Mouse (Mus musculus): ENCODE data around the gene Zfp526. TPM values are rescaled to one million over a fixed set of nuclear protein-coding genes. Genes with fewer than 3 reads are reported as not detected.

Zfp526 gene
- total RNA-seq, 2 experiments from 2014 or later: 10.6 to 11.3 TPM

- DNase-seq (ENCODE audit: low spot score in 2 of 2): peak; percentile 59 to 91
These were observed 16.9 kb downstream of the Zfp526 start for GRCm38 (mm10) chr7:25238015-25238706.

DNA sequence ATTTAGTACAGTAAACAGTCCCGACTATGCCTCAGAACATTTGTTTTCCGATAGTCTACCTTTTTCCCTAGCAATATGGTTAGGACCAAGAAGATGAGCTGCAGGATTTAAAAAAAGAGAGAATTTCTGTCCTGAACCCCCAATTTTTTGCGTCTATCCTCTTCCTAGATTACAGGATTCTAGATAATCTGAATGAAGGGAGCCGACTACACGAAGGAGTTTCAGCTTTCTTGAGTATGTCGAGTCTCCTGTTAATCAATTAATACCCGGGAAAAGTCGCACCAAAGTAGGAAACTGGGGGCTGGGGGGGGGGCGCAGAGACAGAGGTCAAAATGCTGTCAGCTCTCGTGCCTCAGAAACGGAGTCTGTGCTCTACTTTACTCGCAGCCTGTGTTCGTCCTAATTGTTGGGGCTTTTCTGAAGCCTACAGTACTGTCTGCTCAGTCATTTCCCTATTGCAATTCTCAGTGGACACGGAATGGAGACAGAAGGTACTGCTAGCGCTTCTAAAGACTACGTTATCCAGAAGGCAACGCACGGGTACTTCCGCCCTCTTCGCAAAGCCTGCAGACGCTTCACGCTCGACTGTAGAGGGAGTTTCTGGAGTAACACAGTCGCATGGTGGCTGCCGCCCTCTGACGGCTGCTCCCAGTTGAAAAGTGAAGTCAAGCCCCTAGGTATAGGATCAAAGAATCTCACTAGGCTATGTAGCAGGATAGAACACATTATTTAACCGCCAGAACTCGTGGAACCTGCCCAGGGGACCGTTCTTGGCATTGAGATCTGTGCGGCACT lies 17.8 kb downstream of the Zfp526 start:
- DNase-seq (ENCODE audit: low spot score in 2 of 2): peak; percentile 53 to 81

- DNase-seq (ENCODE audit: low spot score in 2 of 2): no peak
These were observed 19.4 kb downstream of the Zfp526 start for GRCm38 (mm10) chr7:25240631-25241030.

GRCm38 (mm10) chr7:25241062-25241461 lies 19.8 kb downstream of the Zfp526 start:
- DNase-seq (ENCODE audit: low spot score in 2 of 2): peak in 1 of 2 experiments; percentile 46

DNA sequence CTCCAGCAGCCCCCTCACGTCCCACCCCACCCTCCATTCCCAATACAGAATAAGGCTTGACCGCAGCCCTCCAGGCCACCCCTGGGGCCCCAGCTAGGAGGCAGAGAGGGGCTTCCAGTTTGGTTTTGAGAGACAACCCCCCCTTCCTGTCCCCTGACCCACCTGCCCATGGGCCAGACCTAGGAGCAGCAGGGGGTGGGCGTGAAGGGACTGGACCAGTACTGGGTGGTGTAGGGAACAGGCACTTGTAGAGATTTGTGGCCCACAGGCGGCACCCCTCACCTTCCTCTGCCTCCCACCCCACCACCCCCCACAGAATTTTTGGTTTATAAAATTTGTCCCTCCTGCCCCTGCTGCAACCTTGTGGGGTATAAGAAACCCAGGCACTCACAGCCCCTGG lies 22.1 kb downstream of the Zfp526 start:
- DNase-seq (ENCODE audit: low spot score in 2 of 2): no peak

DNA sequence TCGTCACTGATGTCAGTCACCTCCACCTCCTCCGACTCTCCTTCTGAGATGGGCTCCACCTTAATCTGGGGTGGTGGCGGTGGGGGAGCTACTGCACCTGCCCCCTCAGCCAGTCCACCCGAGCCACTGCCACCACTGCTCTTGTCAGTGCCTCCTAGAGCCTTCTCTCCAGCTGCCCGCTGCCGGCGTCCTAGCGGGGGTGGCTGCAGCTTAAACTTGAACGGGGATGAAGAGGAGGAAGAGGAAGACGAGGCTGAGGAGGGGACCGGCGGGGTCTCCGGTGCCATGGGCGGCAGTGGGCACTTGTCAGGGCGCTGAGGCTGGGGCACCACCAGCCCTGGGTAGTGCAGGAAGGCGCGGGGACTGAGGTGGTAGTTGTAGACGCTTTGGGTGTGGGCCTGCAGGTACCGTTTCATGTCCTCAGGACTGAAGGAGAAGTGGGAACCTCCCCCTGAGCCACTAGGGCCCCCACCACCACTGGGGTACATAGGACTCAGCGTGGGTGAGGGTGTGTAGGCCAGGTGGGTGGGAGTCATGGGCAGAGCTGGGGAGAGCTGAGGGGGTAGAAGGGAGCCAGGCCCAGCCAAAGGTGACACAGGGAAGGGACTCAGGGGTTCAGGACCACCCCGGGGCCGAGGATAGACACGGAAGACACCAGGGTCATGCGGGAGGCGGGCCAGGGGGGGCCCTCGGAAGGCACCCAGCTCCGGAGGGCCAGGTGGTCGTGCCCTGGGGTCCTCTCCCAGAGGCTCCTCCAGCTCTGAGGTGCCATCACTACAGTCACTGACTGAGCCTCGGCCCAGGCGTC lies 23.5 kb downstream of the Zfp526 start:
- no peak for DNase-seq (ENCODE audit: low spot score in 2 of 2)

- peak in 1 of 2 experiments; percentile 59 for DNase-seq (ENCODE audit: low spot score in 2 of 2)
These were observed 25.0 kb downstream of the Zfp526 start for GRCm38 (mm10) chr7:25246079-25246758.

GRCm38 (mm10) chr7:25246759-25247137 lies 25.5 kb downstream of the Zfp526 start:
- no peak for DNase-seq (ENCODE audit: low spot score in 2 of 2)

DNA sequence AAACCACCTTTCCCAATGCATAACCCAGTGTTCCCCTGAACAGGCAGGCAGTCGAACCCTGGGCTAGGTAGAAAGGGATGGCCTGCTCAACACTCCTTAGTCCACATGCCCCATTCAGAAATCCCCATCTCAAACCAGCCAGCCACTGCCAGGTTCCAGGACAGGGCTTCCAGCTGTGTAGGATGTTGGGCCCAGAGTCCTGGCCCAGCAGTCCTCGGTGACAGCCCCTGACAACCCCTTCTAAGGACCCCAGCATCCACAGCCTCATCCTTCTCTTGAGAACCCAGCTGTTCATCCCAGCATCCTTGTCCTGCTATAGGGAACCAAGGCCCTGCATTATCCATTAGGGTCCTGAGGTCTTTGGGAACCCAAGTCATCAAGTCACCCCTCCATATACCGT lies 26.3 kb downstream of the Zfp526 start:
- no peak for DNase-seq (ENCODE audit: low spot score in 2 of 2)

DNA sequence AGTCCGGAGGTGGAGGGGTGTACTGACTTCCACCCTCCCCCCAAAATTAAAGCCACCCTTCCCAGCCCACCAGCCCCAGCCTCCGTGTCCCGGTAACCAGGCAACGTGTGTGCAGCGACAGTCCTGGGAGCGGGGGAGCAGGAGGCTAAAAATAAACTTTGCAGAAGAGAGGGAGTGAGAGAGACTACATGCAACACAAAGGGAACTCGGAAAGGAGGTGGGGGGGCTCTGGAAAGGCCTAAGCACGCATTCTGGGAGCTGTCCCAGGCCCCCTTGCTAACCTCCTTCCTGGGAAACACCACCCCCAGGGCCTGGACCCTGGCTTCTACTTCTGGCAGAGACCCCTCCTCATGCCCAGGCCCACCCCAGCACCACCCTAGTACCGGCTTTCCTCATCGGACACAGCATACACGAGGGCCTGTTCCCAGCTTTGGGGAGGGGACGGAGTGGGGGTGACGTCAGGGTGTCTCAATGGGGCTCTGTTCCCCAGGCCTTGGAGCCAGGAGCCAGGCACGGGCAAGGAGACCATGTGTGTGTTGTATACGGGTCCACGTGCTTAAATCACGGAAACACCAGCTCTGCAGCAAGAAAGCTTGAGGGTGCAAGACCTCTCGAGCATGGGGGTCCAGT lies 26.9 kb downstream of the Zfp526 start:
- DNase-seq (ENCODE audit: low spot score in 2 of 2): peak; percentile 29 to 47

- peak in 1 of 2 experiments; percentile 44 for DNase-seq (ENCODE audit: low spot score in 2 of 2)
These were observed 27.7 kb downstream of the Zfp526 start for GRCm38 (mm10) chr7:25248846-25249313.

DNA sequence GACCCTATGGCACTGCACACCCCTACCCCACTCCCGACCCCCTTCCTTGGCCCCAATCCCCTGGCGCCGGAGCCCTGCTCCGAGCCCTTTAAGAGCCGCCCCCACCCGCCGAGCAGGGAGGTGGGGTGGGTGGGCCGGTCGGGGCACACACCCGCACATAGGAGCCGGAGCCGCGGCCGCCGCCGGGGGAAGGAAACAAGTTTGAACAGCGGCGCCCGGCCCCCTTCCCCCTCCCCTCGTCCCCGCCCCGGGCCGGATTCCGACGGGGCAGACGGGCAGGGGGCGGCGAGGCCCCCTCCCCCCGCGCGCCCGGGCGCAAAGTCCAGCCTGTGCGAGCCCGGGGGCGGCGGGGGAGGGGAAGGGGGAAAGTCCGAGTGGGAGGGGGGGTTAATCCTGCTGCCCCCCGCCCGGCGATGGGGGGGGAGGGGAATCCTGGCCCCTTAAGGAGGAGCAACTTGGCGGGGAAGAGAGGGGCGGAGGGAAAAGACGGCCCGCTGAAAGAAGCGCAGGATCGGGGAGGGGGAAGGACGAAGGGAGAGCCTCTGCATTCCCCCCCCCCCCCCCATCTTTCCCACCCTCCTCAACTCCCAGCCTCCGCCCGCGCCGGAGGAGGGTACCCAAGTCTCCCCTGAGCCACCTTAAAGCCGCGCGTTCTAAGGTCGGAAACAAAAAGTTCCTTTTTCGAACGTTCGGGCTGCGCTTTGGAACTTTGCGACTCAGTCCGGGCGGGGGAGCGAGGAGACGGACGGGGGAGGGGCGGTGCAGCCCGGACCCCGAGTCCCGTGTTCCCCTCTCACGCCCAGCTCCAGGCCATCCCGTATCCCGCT lies 28.3 kb downstream of the Zfp526 start:
- peak; percentile 81 to 83 for DNase-seq (ENCODE audit: low spot score in 2 of 2)

DNA sequence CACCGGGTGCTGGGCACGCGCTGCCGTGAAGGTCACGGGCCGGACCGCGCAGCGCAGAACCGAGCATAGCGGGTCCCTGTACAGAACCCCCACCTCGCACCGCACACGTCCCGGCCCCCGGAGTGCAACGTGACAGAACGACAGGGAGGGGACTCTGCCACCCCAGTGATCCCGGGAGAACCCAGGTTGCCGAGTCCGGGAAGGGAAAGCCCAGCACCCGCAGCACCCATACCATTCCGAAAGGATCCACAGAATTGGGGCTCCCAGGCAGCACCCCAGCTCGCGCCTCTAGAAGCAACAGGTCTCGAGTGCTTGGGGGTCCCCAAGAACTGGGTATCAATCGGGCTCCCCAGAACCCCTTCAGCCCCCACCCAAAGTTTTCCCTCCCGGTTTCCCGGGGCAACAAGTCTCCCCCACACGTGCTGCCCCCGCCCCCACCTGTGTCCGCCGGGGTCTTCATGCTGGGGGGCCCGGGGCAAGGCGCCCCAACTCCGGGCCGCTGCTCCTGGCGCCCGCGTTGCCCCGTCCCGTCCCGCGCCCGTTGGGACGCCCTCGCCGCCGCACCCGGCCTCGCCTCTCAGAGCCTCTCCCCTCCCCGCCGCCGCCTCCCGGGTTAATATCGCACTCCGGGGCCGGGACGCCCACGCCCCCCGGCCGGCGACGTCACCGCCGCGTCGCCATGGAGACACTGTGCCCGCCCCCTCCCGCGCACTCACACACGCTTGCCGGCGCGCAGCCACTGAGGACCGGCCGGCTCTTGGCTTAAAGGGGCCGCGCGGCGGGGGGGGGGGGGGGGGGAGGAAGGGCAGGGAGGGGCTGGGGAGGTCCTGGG lies 29.1 kb downstream of the Zfp526 start, which contains the start of gene Erf:
Gene Erf, minus strand, starts transcription at position 621 of the 832 bp plus-strand sequence.
- DNase-seq (ENCODE audit: low spot score in 2 of 2): peak; percentile 96 to 98

DNA sequence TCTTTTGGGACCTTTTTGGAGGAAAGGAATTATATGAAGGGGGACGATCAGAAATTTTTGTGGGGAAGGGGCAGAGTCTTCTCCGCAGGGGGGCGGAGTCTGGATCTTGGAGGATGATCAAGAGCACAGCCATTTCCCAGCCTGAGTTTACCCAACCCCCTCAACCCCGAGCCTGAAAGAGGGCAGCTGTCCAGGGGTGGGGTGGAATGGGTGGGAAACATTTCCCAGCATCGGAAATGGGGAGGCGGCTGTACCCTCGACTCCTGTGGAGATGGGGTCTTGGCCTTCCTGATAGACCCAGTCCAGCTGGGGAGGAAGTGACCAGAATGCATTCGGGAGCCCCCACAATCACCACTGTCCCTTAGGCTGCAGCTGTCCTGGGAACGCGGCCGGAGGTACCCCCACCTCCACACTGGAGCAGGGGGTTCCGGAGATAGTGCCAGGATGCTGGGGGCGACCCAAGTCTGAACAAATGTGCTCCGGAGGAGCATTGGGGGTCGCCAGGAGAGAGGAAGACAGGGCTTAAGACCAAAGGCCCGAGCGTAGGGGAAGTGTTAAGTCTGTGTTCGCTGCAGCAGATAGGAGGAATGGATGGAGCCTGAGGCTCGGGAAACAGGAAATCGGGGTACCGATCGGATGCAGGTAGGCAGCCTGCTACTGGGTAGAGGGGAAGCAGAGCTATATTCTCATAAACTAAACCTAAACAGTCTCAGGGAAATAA lies 30.0 kb downstream of the Zfp526 start:
- DNase-seq (ENCODE audit: low spot score in 2 of 2): peak; percentile 51 to 76

GRCm38 (mm10) chr7:25251822-25252221 lies 30.6 kb downstream of the Zfp526 start:
- DNase-seq (ENCODE audit: low spot score in 2 of 2): no peak

GRCm38 (mm10) chr7:25261896-25262295 lies 40.7 kb downstream of the Zfp526 start:
- DNase-seq (ENCODE audit: low spot score in 2 of 2): no peak

DNA sequence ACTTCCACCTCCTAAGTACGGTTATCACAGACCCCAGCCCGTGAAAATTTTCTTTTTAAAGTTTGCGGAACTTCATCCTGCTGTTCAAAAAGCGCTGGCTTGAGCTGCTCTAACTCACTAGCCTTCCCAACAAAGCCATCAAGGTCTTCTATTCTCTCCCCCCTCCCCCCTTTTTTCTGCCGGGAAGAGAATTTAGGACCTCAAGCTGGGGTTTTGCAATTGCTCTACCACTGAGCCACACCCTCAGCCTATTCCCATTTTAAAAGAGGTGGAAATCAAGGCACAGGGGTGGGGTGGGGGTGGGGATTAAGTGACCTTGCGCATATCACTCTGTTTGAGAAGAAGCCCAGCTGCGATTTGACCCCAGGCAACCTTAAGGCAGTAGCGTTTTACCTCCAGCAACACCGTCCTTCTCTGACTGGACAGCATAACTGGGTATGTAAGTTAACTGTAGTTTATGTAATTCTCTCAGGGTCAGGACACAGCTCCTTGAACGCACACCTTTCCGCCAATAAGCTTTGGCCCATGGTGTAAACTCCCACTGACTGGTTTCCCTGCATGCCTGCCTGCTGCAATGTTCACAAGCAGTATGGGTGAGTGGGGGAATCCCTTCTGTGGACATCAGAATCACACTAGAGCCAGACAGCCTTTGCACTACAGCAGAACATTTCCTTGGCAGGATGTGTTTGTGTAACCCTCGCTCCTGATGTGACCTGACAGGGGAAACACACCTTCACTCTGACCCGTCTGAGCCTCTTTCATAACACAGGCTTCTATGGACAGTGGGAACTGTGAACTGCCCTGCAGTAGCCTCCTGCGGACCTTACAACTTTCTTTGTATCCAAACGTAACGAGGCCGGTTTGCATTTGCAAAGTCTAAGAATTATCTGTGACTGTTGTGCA lies 43.0 kb downstream of the Zfp526 start:
- DNase-seq (ENCODE audit: low spot score in 2 of 2): no peak

Data from gastrocnemius, postnatal 4 days (tissue).